Mouse (Mus musculus) right cerebral cortex, postnatal 25 days (tissue): ENCODE measurements at regions not wholly inside any gene's neighbourhood (a gene's known extent, or its start where the extent isn't known, plus 50 kb on each side); places are given as distances from the start of the nearest gene placed in this dataset.

Experiments
- DNase-seq: peaks from one replicate; pipeline ENCODE4 v3.0.0; 2022

- DNase-seq: no peak
Observed at GRCm38 (mm10) chr9:117689946-117690345, 60.2 kb upstream of the Rbms3 start.
